Mouse (Mus musculus): Measurements from ENCODE around the gene Tuba4a. TPM values are rescaled to one million over a fixed set of nuclear protein-coding genes. Genes with fewer than 3 reads are reported as not detected.
A peak's percentile ranks its signal among the peaks of the same experiment; 100 is the strongest.

The Tuba4a gene
- polyA plus RNA-seq, 1 experiment from 2014 or later = 11.9 TPM

GRCm38 (mm10) chr1:75216797-75217585 lies 2.7 kb downstream of the Tuba4a start:
- H3K27ac ChIP-seq = no peak overlapping the region
- peaks cover 26% of the 10 kb centered on the region for H3K4me1 ChIP-seq
- H3K9me3 ChIP-seq = no peaks in the 10 kb centered on the region
- H3K4me2 ChIP-seq (replicated peaks) = no peak overlapping the region
- 78% methylated on average over 13 of the region's 13 CpGs for WGBS
- peaks cover 57% of the 10 kb centered on the region for H3K27me3 ChIP-seq (replicated peaks)
- no peak overlapping the region for H3K9ac ChIP-seq
- ATAC-seq (ENCODE audit: low FRiP score, low read depth) = no peak
- H3K36me3 ChIP-seq = peaks cover 38% of the 10 kb centered on the region
- H3K4me3 ChIP-seq = no peak overlapping the region

GRCm38 (mm10) chr1:75215785-75216184 lies 3.9 kb downstream of the Tuba4a start:
- no peak overlapping the region for H3K4me3 ChIP-seq
- ATAC-seq (ENCODE audit: low FRiP score, low read depth) = no peak
- H3K27me3 ChIP-seq (replicated peaks) = peaks cover 49% of the 10 kb centered on the region
- H3K36me3 ChIP-seq = peaks cover 40% of the 10 kb centered on the region
- 94% methylated on average over 9 of the region's 9 CpGs for WGBS
- no peak overlapping the region for H3K9ac ChIP-seq
- no peak overlapping the region for H3K27ac ChIP-seq
- peaks cover 35% of the 10 kb centered on the region for H3K4me1 ChIP-seq
- no peak overlapping the region for H3K4me2 ChIP-seq (replicated peaks)
- no peaks in the 10 kb centered on the region for H3K9me3 ChIP-seq

GRCm38 (mm10) chr1:75214886-75215285 lies 4.8 kb downstream of the Tuba4a start:
- H3K36me3 ChIP-seq = peaks cover 40% of the 10 kb centered on the region
- H3K27ac ChIP-seq = no peak overlapping the region
- peaks cover 40% of the 10 kb centered on the region for H3K27me3 ChIP-seq (replicated peaks)
- H3K9me3 ChIP-seq = no peaks in the 10 kb centered on the region
- 70% methylated on average over 5 of the region's 5 CpGs for WGBS
- H3K4me1 ChIP-seq = peaks cover 40% of the 10 kb centered on the region
- no peak for ATAC-seq (ENCODE audit: low FRiP score, low read depth)
- no peak overlapping the region for H3K4me3 ChIP-seq
- no peak overlapping the region for H3K9ac ChIP-seq
- no peak overlapping the region for H3K4me2 ChIP-seq (replicated peaks)

GRCm38 (mm10) chr1:75214442-75214841 lies 5.2 kb downstream of the Tuba4a start:
- Histone ChIP-seq H3K9me3 (no peaks in the 10 kb centered on the region), H3K4me3 (no peak overlapping the region), H3K27ac (no peak overlapping the region), H3K36me3 (peaks cover 40% of the 10 kb centered on the region), H3K9ac (no peak overlapping the region), H3K27me3 (replicated peaks) (peaks cover 36% of the 10 kb centered on the region), H3K4me1 (peaks cover 39% of the 10 kb centered on the region), H3K4me2 (replicated peaks) (no peak overlapping the region)
- 83% methylated on average over 2 of the region's 2 CpGs for WGBS
- ATAC-seq (ENCODE audit: low FRiP score, low read depth) = no peak

GRCm38 (mm10) chr1:75213096-75213495 lies 6.6 kb downstream of the Tuba4a start:
- Histone ChIP-seq H3K27ac (no peak overlapping the region), H3K4me2 (replicated peaks) (no peak overlapping the region), H3K4me3 (no peak overlapping the region), H3K36me3 (peaks cover 40% of the 10 kb centered on the region), H3K27me3 (replicated peaks) (peaks cover 26% of the 10 kb centered on the region), H3K9ac (no peak overlapping the region), H3K9me3 (no peaks in the 10 kb centered on the region), H3K4me1 (peaks cover 40% of the 10 kb centered on the region)
- ATAC-seq (ENCODE audit: low FRiP score, low read depth) = no peak
- 96% methylated on average over 7 of the region's 7 CpGs for WGBS

- H3K36me3 ChIP-seq = peaks cover 40% of the 10 kb centered on the region
- H3K27me3 ChIP-seq (replicated peaks) = peaks cover 20% of the 10 kb centered on the region
- no peak overlapping the region for H3K27ac ChIP-seq
- no peak overlapping the region for H3K4me3 ChIP-seq
- ATAC-seq (ENCODE audit: low FRiP score, low read depth) = no peak
- H3K9me3 ChIP-seq = no peaks in the 10 kb centered on the region
- peaks cover 37% of the 10 kb centered on the region for H3K4me1 ChIP-seq
- 84% methylated on average over 4 of the region's 4 CpGs for WGBS
- H3K4me2 ChIP-seq (replicated peaks) = no peak overlapping the region; the same call in 1 of the 2 replicates
- no peak overlapping the region for H3K9ac ChIP-seq
Observed at GRCm38 (mm10) chr1:75212542-75212941, 7.1 kb downstream of the Tuba4a start.

GRCm38 (mm10) chr1:75211141-75211708 lies 8.4 kb downstream of the Tuba4a start:
- peaks cover 10% of the 10 kb centered on the region for H3K27me3 ChIP-seq (replicated peaks)
- H3K4me3 ChIP-seq = peak overlapping the region; percentile 98
- 15% methylated on average over 17 of the region's 17 CpGs for WGBS
- peak overlapping the region; percentile 97 for H3K4me2 ChIP-seq (replicated peaks)
- no peak overlapping the region for H3K27ac ChIP-seq
- ATAC-seq (ENCODE audit: low FRiP score, low read depth) = peak; percentile 21; the same call in 1 of the 2 replicates
- no peaks in the 10 kb centered on the region for H3K9me3 ChIP-seq
- peaks cover 37% of the 10 kb centered on the region for H3K4me1 ChIP-seq
- peak overlapping the region; percentile 96 for H3K9ac ChIP-seq
- peaks cover 40% of the 10 kb centered on the region for H3K36me3 ChIP-seq

- peaks cover 37% of the 10 kb centered on the region for H3K4me1 ChIP-seq
- peaks cover 36% of the 10 kb centered on the region for H3K36me3 ChIP-seq
- peaks cover 4% of the 10 kb centered on the region; the same call in 1 of the 2 replicates for H3K27me3 ChIP-seq (replicated peaks)
- no peak within 1 kb of the TSS for H3K27ac ChIP-seq
- peak within 1 kb of the TSS; percentile 98 for H3K4me3 ChIP-seq
- peak within 1 kb of the TSS; percentile 96 for H3K9ac ChIP-seq
- 7% methylated on average over 42 of the region's 42 CpGs for WGBS
- H3K9me3 ChIP-seq = no peaks in the 10 kb centered on the region
- peak within 1 kb of the TSS; percentile 97 for H3K4me2 ChIP-seq (replicated peaks)
- ATAC-seq (ENCODE audit: low FRiP score, low read depth) = peak; percentile 96
Observed at GRCm38 (mm10) chr1:75210136-75211087, 9.3 kb downstream of the Tuba4a start, which contains the start of the genes Glb1l and Stk16. TSS of gene Glb1l (minus strand) at chr1:75210813. TSS of gene Stk16 (plus strand) at chr1:75210838.

GRCm38 (mm10) chr1:75208967-75209678 lies 10.5 kb downstream of the Tuba4a start:
- H3K4me3 ChIP-seq = peak overlapping the region; percentile 14
- H3K27me3 ChIP-seq (replicated peaks) = peaks cover 4% of the 10 kb centered on the region; the same call in 1 of the 2 replicates
- peaks cover 37% of the 10 kb centered on the region for H3K4me1 ChIP-seq
- no peaks in the 10 kb centered on the region for H3K9me3 ChIP-seq
- H3K36me3 ChIP-seq = peaks cover 23% of the 10 kb centered on the region
- no peak overlapping the region for H3K27ac ChIP-seq
- H3K4me2 ChIP-seq (replicated peaks) = peak overlapping the region; percentile 97
- H3K9ac ChIP-seq = peak overlapping the region; percentile 42
- ATAC-seq (ENCODE audit: low FRiP score, low read depth) = no peak
- WGBS = 14% methylated on average over 34 of the region's 34 CpGs

GRCm38 (mm10) chr1:75201236-75201635 lies 18.4 kb downstream of the Tuba4a start:
- no peaks in the 10 kb centered on the region for H3K4me1 ChIP-seq
- no peak overlapping the region for H3K4me2 ChIP-seq (replicated peaks)
- H3K4me3 ChIP-seq = no peak overlapping the region
- WGBS = 89% methylated on average over 1 of the region's 1 CpGs
- peaks cover 38% of the 10 kb centered on the region for H3K36me3 ChIP-seq
- no peaks in the 10 kb centered on the region for H3K27me3 ChIP-seq (replicated peaks)
- H3K27ac ChIP-seq = no peak overlapping the region
- no peak for ATAC-seq (ENCODE audit: low FRiP score, low read depth)
- no peak overlapping the region for H3K9ac ChIP-seq
- no peaks in the 10 kb centered on the region for H3K9me3 ChIP-seq

GRCm38 (mm10) chr1:75192452-75192851 lies 27.2 kb downstream of the Tuba4a start:
- peak overlapping the region; percentile 88 for H3K9ac ChIP-seq
- H3K27ac ChIP-seq = peak overlapping the region; percentile 58; the same call in 1 of the 2 replicates
- peaks cover 33% of the 10 kb centered on the region for H3K36me3 ChIP-seq
- ATAC-seq (ENCODE audit: low FRiP score, low read depth) = peak; percentile 26
- under 1% methylated on average over 19 of the region's 19 CpGs for WGBS
- H3K27me3 ChIP-seq (replicated peaks) = no peaks in the 10 kb centered on the region
- H3K9me3 ChIP-seq = no peaks in the 10 kb centered on the region
- peak overlapping the region; percentile 75 for H3K4me3 ChIP-seq
- peak overlapping the region; percentile 75 for H3K4me2 ChIP-seq (replicated peaks)
- peaks cover 17% of the 10 kb centered on the region for H3K4me1 ChIP-seq
